Mouse (Mus musculus): ENCODE data around the gene Rps25. TPM values are rescaled to one million over a fixed set of nuclear protein-coding genes. Genes with fewer than 3 reads are reported as not detected.
"Not testable (repeated sequence)": the region's sequence is repeated elsewhere in the genome, so short reads cannot be mapped to it uniquely, and the experiment has no call there.

The Rps25 gene
- polyA plus RNA-seq, 1 experiment from 2014 or later = 1,598 TPM

DNA sequence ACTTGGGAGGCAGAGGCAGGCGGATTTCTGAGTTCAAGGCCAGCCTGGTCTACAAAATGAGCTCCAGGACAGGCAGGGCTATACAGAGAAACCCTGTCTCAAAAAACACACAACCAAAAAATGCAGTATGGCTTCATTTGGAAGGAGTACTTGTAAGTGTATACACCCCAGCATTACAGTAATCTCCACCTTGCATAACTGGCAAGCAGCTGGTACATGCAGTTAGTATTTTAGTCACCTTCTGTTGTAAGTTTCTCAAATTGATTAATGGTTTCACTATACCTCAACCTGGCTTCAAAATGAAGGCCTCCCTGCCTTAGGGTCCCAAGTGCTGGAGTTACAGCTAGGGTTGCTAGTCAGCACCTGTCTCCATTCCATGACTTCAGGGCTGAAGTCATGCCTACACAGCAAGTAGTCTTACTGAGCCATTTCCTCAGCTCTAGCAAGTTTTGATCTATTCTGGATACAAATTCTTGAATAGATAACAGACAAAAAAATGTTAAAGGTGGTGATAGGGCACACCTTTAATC lies 4.7 kb downstream of the Rps25 start:
- peaks cover 30% of the 10 kb centered on the region for H3K36me3 ChIP-seq (ENCODE audit: control insufficient read depth, insufficient read depth, low read length)
- no peak overlapping the region for H3K9ac ChIP-seq (ENCODE audit: low read length)

GRCm38 (mm10) chr9:44412306-44412705 lies 5.4 kb downstream of the Rps25 start:
- H3K9ac ChIP-seq (ENCODE audit: low read length) = no peak overlapping the region
- peaks cover 30% of the 10 kb centered on the region for H3K36me3 ChIP-seq (ENCODE audit: control insufficient read depth, insufficient read depth, low read length)
- H3K27ac ChIP-seq (ENCODE audit: low read length) = no peak overlapping the region
- peaks cover 7% of the 10 kb centered on the region; the same call in 1 of the 2 replicates for H3K4me1 ChIP-seq (ENCODE audit: control insufficient read depth, insufficient read depth, low read length)
- no peak overlapping the region for H3K4me2 ChIP-seq (ENCODE audit: low read depth, low read length)
- H3K27me3 ChIP-seq (ENCODE audit: control insufficient read depth, insufficient read depth, low read length) = no peaks in the 10 kb centered on the region
- no peak for ATAC-seq (ENCODE audit: insufficient read depth, low FRiP score)
- no peaks in the 10 kb centered on the region for H3K9me3 ChIP-seq (replicated peaks; ENCODE audit: control insufficient read depth, low read length)
- 75% methylated on average over 4 of the region's 4 CpGs for WGBS
- no peak overlapping the region for H3K4me3 ChIP-seq (replicated peaks; ENCODE audit: low read length)

More for the DNA sequence above, 4.7 kb downstream of the Rps25 start:
- peaks cover 4% of the 10 kb centered on the region; the same call in 1 of the 2 replicates for H3K4me1 ChIP-seq (ENCODE audit: control insufficient read depth, insufficient read depth, low read length)
- 80% methylated on average over 1 of the region's 1 CpGs for WGBS
- H3K9me3 ChIP-seq (replicated peaks; ENCODE audit: control insufficient read depth, low read length) = no peaks in the 10 kb centered on the region
- ATAC-seq (ENCODE audit: insufficient read depth, low FRiP score) = no peak
- H3K27me3 ChIP-seq (ENCODE audit: control insufficient read depth, insufficient read depth, low read length) = no peaks in the 10 kb centered on the region
- no peak overlapping the region for H3K4me2 ChIP-seq (ENCODE audit: low read depth, low read length)
- no peak overlapping the region for H3K4me3 ChIP-seq (replicated peaks; ENCODE audit: low read length)
- H3K27ac ChIP-seq (ENCODE audit: low read length) = no peak overlapping the region

GRCm38 (mm10) chr9:44412781-44413180 lies 5.8 kb downstream of the Rps25 start:
- no peak for ATAC-seq (ENCODE audit: insufficient read depth, low FRiP score)
- no peak overlapping the region for H3K9ac ChIP-seq (ENCODE audit: low read length)
- H3K4me1 ChIP-seq (ENCODE audit: control insufficient read depth, insufficient read depth, low read length) = peaks cover 7% of the 10 kb centered on the region; the same call in 1 of the 2 replicates
- no peak overlapping the region for H3K27ac ChIP-seq (ENCODE audit: low read length)
- no peaks in the 10 kb centered on the region for H3K9me3 ChIP-seq (replicated peaks; ENCODE audit: control insufficient read depth, low read length)
- H3K4me3 ChIP-seq (replicated peaks; ENCODE audit: low read length) = no peak overlapping the region
- 76% methylated on average over 2 of the region's 2 CpGs for WGBS
- peaks cover 30% of the 10 kb centered on the region for H3K36me3 ChIP-seq (ENCODE audit: control insufficient read depth, insufficient read depth, low read length)
- no peak overlapping the region for H3K4me2 ChIP-seq (ENCODE audit: low read depth, low read length)
- no peaks in the 10 kb centered on the region for H3K27me3 ChIP-seq (ENCODE audit: control insufficient read depth, insufficient read depth, low read length)

DNA sequence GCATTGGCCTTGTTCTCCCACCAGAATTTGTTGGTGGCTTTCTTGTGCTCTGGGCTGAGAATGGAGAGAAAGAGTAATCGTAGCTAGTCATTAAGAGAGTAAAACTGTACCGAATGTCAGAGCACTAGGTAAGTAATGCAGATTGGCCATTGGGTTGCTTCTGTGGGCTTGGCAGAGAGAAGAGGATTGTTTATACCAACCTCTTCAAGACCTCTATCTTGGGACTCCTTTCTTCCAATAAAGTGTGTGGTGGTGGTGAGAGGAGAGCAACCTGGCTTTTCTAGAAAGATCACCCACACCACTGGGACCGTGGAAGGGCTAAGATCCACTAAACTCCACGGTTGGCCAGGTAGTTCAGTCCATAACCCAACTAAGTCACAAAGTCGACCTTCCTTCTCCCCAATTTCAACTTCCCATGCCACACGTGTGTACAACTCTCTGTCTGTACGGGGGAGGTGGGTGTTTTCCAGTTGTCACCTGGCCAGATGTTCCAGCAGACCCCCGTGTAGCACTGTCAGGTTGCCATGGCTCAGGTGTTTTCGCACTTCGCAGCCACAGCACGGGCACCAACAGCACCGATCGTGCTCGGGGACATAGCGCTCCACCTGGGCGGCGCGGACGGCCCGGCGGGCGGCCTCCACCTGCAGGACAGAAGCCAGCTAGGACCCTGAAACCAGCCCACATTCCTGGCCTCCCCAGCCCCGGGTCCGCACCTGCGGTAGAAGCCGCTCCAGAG lies 10.4 kb downstream of the Rps25 start:
- Histone ChIP-seq H3K4me1 (ENCODE audit: control insufficient read depth, insufficient read depth, low read length) (0 out of 2 replicates have a peak, but pooled peaks cover 7% of the 10 kb centered on the region), H3K9me3 (replicated peaks; ENCODE audit: control insufficient read depth, low read length) (0 out of 2 replicates have a peak, but pooled peaks cover 3% of the 10 kb centered on the region), H3K9ac (ENCODE audit: low read length) (peak overlapping the region; percentile 82), H3K36me3 (ENCODE audit: control insufficient read depth, insufficient read depth, low read length) (peaks cover 6% of the 10 kb centered on the region; the same call in 1 of the 2 replicates), H3K27ac (ENCODE audit: low read length) (peak overlapping the region; percentile 43), H3K4me3 (replicated peaks; ENCODE audit: low read length) (peak overlapping the region; percentile 77), H3K4me2 (ENCODE audit: low read depth, low read length) (peak overlapping the region; percentile 91), H3K27me3 (ENCODE audit: control insufficient read depth, insufficient read depth, low read length) (no peaks in the 10 kb centered on the region)
- 8% methylated on average over 26 of the region's 26 CpGs for WGBS
- ATAC-seq (ENCODE audit: insufficient read depth, low FRiP score) = peak; percentile 72

DNA sequence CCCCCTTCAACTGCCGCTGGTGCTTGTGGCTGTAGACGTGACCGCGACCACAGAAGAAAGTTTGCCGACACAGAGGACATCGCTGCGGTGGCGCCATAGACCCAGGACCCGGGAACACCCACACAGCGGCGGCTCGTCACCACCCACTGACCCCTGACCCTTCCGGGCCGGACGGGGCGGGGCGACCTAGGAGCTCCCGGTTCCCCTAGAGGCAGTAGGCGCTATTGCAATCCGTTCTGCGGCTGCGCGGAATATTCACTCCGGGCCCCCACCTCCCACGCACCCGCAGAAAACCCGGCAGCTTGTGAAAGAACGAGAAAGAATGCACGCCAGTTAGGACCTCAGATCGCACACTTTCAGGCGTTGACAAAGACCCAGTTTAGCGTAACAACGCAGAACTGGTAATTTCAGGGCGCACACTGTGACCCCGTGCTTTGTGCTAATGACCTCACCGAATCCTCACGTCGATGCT lies 11.0 kb downstream of the Rps25 start:
- peak overlapping the region; percentile 77 for H3K4me3 ChIP-seq (replicated peaks; ENCODE audit: low read length)
- peak overlapping the region; percentile 91 for H3K4me2 ChIP-seq (ENCODE audit: low read depth, low read length)
- peak; percentile 96 for ATAC-seq (ENCODE audit: insufficient read depth, low FRiP score)
- H3K36me3 ChIP-seq (ENCODE audit: control insufficient read depth, insufficient read depth, low read length) = peaks cover 4% of the 10 kb centered on the region; the same call in 1 of the 2 replicates
- peak overlapping the region; percentile 66 for H3K27ac ChIP-seq (ENCODE audit: low read length)
- peak overlapping the region; percentile 82 for H3K9ac ChIP-seq (ENCODE audit: low read length)
- H3K4me1 ChIP-seq (ENCODE audit: control insufficient read depth, insufficient read depth, low read length) = 0 out of 2 replicates have a peak, but pooled peaks cover 7% of the 10 kb centered on the region
- no peaks in the 10 kb centered on the region for H3K27me3 ChIP-seq (ENCODE audit: control insufficient read depth, insufficient read depth, low read length)
- under 1% methylated on average over 38 of the region's 38 CpGs for WGBS
- 0 out of 2 replicates have a peak, but pooled peaks cover 3% of the 10 kb centered on the region for H3K9me3 ChIP-seq (replicated peaks; ENCODE audit: control insufficient read depth, low read length)

DNA sequence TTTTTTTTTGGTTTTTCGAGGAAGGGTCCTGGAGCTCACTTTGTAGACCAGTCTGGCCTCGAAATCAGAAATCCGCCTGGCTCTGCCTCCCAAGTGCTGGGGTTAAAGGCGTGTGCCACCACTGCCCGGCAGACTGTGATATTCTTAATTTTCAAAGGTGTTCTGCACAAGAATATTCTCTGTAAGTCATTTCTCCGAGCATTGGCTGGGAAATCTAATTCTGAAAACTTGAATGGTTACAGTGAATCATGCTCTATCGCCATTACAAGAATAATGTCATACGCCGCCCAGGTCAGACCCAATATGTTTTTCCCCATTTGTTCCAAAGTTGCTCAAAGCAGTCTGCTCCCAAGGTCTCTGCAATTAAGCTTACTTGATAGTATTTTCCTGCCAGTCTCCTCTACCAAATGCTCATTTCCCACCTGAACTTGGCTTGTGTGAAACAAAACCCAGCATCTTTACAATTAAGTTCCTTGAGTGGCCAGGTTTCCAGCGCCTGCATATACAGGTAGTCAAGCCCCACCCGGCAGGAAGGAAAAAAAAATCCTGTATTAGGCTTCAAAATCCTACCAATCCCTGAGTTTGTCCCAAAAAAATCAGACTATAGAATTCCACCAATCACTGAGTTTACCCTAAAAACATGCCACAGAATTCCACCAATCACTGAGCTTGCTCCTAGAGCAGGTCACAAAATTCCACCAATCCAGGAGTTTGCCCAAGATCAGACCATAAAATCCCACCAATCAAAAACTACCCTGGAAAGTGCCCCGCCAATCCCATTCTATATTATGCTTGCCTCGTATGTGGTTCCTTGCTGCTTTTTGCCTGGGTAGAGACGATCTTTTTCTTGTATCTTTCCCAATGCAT lies 11.8 kb downstream of the Rps25 start, which contains the start of gene Ccdc84:
Gene Ccdc84, minus strand, starts transcription at position 51 of the 867 bp plus-strand sequence.
- no peaks in the 10 kb centered on the region for H3K27me3 ChIP-seq (ENCODE audit: control insufficient read depth, insufficient read depth, low read length)
- H3K9ac ChIP-seq (ENCODE audit: low read length) = peak within 1 kb of the TSS; percentile 82
- no peak for ATAC-seq (ENCODE audit: insufficient read depth, low FRiP score)
- H3K27ac ChIP-seq (ENCODE audit: low read length) = peak within 1 kb of the TSS; percentile 66
- peak within 1 kb of the TSS; percentile 77 for H3K4me3 ChIP-seq (replicated peaks; ENCODE audit: low read length)
- H3K36me3 ChIP-seq (ENCODE audit: control insufficient read depth, insufficient read depth, low read length) = no peaks in the 10 kb centered on the region
- 0 out of 2 replicates have a peak, but pooled peaks cover 3% of the 10 kb centered on the region for H3K9me3 ChIP-seq (replicated peaks; ENCODE audit: control insufficient read depth, low read length)
- 0 out of 2 replicates have a peak, but pooled peaks cover 7% of the 10 kb centered on the region for H3K4me1 ChIP-seq (ENCODE audit: control insufficient read depth, insufficient read depth, low read length)
- WGBS = 73% methylated on average over 14 of the region's 14 CpGs
- peak within 1 kb of the TSS; percentile 91 for H3K4me2 ChIP-seq (ENCODE audit: low read depth, low read length)

- not testable (repeated sequence) for H3K4me2 ChIP-seq (ENCODE audit: low read depth, low read length); H3K4me1 ChIP-seq (ENCODE audit: control insufficient read depth, insufficient read depth, low read length); H3K9me3 ChIP-seq (replicated peaks; ENCODE audit: control insufficient read depth, low read length); H3K27ac ChIP-seq (ENCODE audit: low read length); H3K4me3 ChIP-seq (replicated peaks; ENCODE audit: low read length); ATAC-seq (ENCODE audit: insufficient read depth, low FRiP score); H3K36me3 ChIP-seq (ENCODE audit: control insufficient read depth, insufficient read depth, low read length); H3K9ac ChIP-seq (ENCODE audit: low read length); H3K27me3 ChIP-seq (ENCODE audit: control insufficient read depth, insufficient read depth, low read length)
- WGBS = 94% methylated on average over 9 of the region's 9 CpGs
Measured at GRCm38 (mm10) chr9:44419730-44420129, 12.8 kb downstream of the Rps25 start.

GRCm38 (mm10) chr9:44420280-44420898 lies 13.4 kb downstream of the Rps25 start:
- Histone ChIP-seq H3K4me3 (replicated peaks; ENCODE audit: low read length) (no peak overlapping the region), H3K4me1 (ENCODE audit: control insufficient read depth, insufficient read depth, low read length) (0 out of 2 replicates have a peak, but pooled peaks cover 7% of the 10 kb centered on the region), H3K4me2 (ENCODE audit: low read depth, low read length) (no peak overlapping the region), H3K36me3 (ENCODE audit: control insufficient read depth, insufficient read depth, low read length) (no peaks in the 10 kb centered on the region), H3K9me3 (replicated peaks; ENCODE audit: control insufficient read depth, low read length) (0 out of 2 replicates have a peak, but pooled peaks cover 3% of the 10 kb centered on the region), H3K27me3 (ENCODE audit: control insufficient read depth, insufficient read depth, low read length) (no peaks in the 10 kb centered on the region), H3K27ac (ENCODE audit: low read length) (no peak overlapping the region), H3K9ac (ENCODE audit: low read length) (no peak overlapping the region)
- ATAC-seq (ENCODE audit: insufficient read depth, low FRiP score) = no peak
- WGBS = 69% methylated on average over 5 of the region's 5 CpGs
